Mouse (Mus musculus): Measurements from ENCODE around the gene Tmem43.
A peak's percentile ranks its signal among the peaks of the same experiment; 100 is the strongest.
"Not testable (repeated sequence)": the region's sequence is repeated elsewhere in the genome, so short reads cannot be mapped to it uniquely, and the experiment has no call there.

The Tmem43 gene

GRCm38 (mm10) chr6:91454546-91454945 is 19.0 kb upstream of the Tmem43 start:
- Histone ChIP-seq H3K36me3 (ENCODE audit: insufficient read depth, low read length) (no peaks in the 10 kb centered on the region), H3K4me1 (replicated peaks; ENCODE audit: low read depth, low read length) (no peaks in the 10 kb centered on the region), H3K27me3 (ENCODE audit: insufficient read depth, low read length) (peaks cover 6% of the 10 kb centered on the region; the same call in 1 of the 2 replicates), H3K4me3 (replicated peaks; ENCODE audit: low read length) (no peak overlapping the region), H3K9me3 (ENCODE audit: low read length) (peaks cover 8% of the 10 kb centered on the region; the same call in 1 of the 2 replicates)
- TF ChIP-seq NANOG (IDR thresholded peaks at IDR 0.05; ENCODE audit: borderline replicate concordance, low read length) (no peak), POU5F1 (IDR thresholded peaks at IDR 0.05; ENCODE audit: borderline replicate concordance, low read length) (no peak), CTCF (conservative IDR thresholded peaks at IDR 0.05; ENCODE audit: low read length) (no peak)

GRCm38 (mm10) chr6:91459471-91459870 is 14.0 kb upstream of the Tmem43 start:
- H3K4me3 ChIP-seq (replicated peaks; ENCODE audit: low read length): no peak overlapping the region
- peaks cover 8% of the 10 kb centered on the region; the same call in 1 of the 2 replicates for H3K9me3 ChIP-seq (ENCODE audit: low read length)
- no peaks in the 10 kb centered on the region for H3K27me3 ChIP-seq (ENCODE audit: insufficient read depth, low read length)
- H3K36me3 ChIP-seq (ENCODE audit: insufficient read depth, low read length): peaks cover 19% of the 10 kb centered on the region
- TF ChIP-seq CTCF (conservative IDR thresholded peaks at IDR 0.05; ENCODE audit: low read length) (no peak), NANOG (IDR thresholded peaks at IDR 0.05; ENCODE audit: borderline replicate concordance, low read length) (no peak), POU5F1 (IDR thresholded peaks at IDR 0.05; ENCODE audit: borderline replicate concordance, low read length) (no peak)
- peaks cover 10% of the 10 kb centered on the region for H3K4me1 ChIP-seq (replicated peaks; ENCODE audit: low read depth, low read length)

GRCm38 (mm10) chr6:91465756-91466155 is 7.7 kb upstream of the Tmem43 start:
- Histone ChIP-seq H3K4me3 (replicated peaks; ENCODE audit: low read length) (no peak overlapping the region), H3K27me3 (ENCODE audit: insufficient read depth, low read length) (no peaks in the 10 kb centered on the region), H3K4me1 (replicated peaks; ENCODE audit: low read depth, low read length) (peaks cover 72% of the 10 kb centered on the region)

GRCm38 (mm10) chr6:91467106-91467505 is 6.4 kb upstream of the Tmem43 start:
- Histone ChIP-seq H3K36me3 (ENCODE audit: insufficient read depth, low read length) (peaks cover 87% of the 10 kb centered on the region), H3K27me3 (ENCODE audit: insufficient read depth, low read length) (no peaks in the 10 kb centered on the region), H3K4me3 (replicated peaks; ENCODE audit: low read length) (0 out of 2 replicates have a peak overlapping the region, but pooled peaks have one; percentile 27), H3K9me3 (ENCODE audit: low read length) (no peaks in the 10 kb centered on the region), H3K4me1 (replicated peaks; ENCODE audit: low read depth, low read length) (peaks cover 84% of the 10 kb centered on the region)
- TF ChIP-seq CTCF (conservative IDR thresholded peaks at IDR 0.05; ENCODE audit: low read length) (no peak), POU5F1 (IDR thresholded peaks at IDR 0.05; ENCODE audit: borderline replicate concordance, low read length) (no peak), NANOG (IDR thresholded peaks at IDR 0.05; ENCODE audit: borderline replicate concordance, low read length) (no peak)

More at GRCm38 (mm10) chr6:91465756-91466155, 7.7 kb upstream of the Tmem43 start:
- no peaks in the 10 kb centered on the region for H3K9me3 ChIP-seq (ENCODE audit: low read length)
- peaks cover 82% of the 10 kb centered on the region for H3K36me3 ChIP-seq (ENCODE audit: insufficient read depth, low read length)
- TF ChIP-seq CTCF (conservative IDR thresholded peaks at IDR 0.05; ENCODE audit: low read length): no peak
- TF ChIP-seq NANOG (IDR thresholded peaks at IDR 0.05; ENCODE audit: borderline replicate concordance, low read length): no peak
- no peak for TF ChIP-seq POU5F1 (IDR thresholded peaks at IDR 0.05; ENCODE audit: borderline replicate concordance, low read length)

- TF ChIP-seq POU5F1 (IDR thresholded peaks at IDR 0.05; ENCODE audit: borderline replicate concordance, low read length): no peak
- TF ChIP-seq NANOG (IDR thresholded peaks at IDR 0.05; ENCODE audit: borderline replicate concordance, low read length): no peak
- TF ChIP-seq CTCF (conservative IDR thresholded peaks at IDR 0.05; ENCODE audit: low read length): no peak
- H3K36me3 ChIP-seq (ENCODE audit: insufficient read depth, low read length): peaks cover 71% of the 10 kb centered on the region
- H3K4me3 ChIP-seq (replicated peaks; ENCODE audit: low read length): peak overlapping the region; percentile 21; the same call in 1 of the 2 replicates
- no peaks in the 10 kb centered on the region for H3K9me3 ChIP-seq (ENCODE audit: low read length)
- no peaks in the 10 kb centered on the region for H3K27me3 ChIP-seq (ENCODE audit: insufficient read depth, low read length)
- peaks cover 85% of the 10 kb centered on the region for H3K4me1 ChIP-seq (replicated peaks; ENCODE audit: low read depth, low read length)
Observed at GRCm38 (mm10) chr6:91470712-91471111, 2.8 kb upstream of the Tmem43 start.

- H3K27me3 ChIP-seq (ENCODE audit: insufficient read depth, low read length); H3K9me3 ChIP-seq (ENCODE audit: low read length): not testable (repeated sequence)
- Histone ChIP-seq H3K4me1 (replicated peaks; ENCODE audit: low read depth, low read length) (peaks cover 85% of the 10 kb centered on the region), H3K4me3 (replicated peaks; ENCODE audit: low read length) (peak overlapping the region; percentile 97), H3K36me3 (ENCODE audit: insufficient read depth, low read length) (peaks cover 71% of the 10 kb centered on the region)
Observed at GRCm38 (mm10) chr6:91471427-91471826, 2.1 kb upstream of the Tmem43 start.

GRCm38 (mm10) chr6:91472319-91472718 is 1.2 kb upstream of the Tmem43 start:
- peak overlapping the region; percentile 97 for H3K4me3 ChIP-seq (replicated peaks; ENCODE audit: low read length)
- peaks cover 85% of the 10 kb centered on the region for H3K4me1 ChIP-seq (replicated peaks; ENCODE audit: low read depth, low read length)
- no peak for TF ChIP-seq NANOG (IDR thresholded peaks at IDR 0.05; ENCODE audit: borderline replicate concordance, low read length)
- H3K9me3 ChIP-seq (ENCODE audit: low read length): no peaks in the 10 kb centered on the region
- peaks cover 71% of the 10 kb centered on the region for H3K36me3 ChIP-seq (ENCODE audit: insufficient read depth, low read length)
- no peaks in the 10 kb centered on the region for H3K27me3 ChIP-seq (ENCODE audit: insufficient read depth, low read length)

- peak overlapping the region; percentile 97 for H3K4me3 ChIP-seq (replicated peaks; ENCODE audit: low read length)
- peaks cover 76% of the 10 kb centered on the region for H3K4me1 ChIP-seq (replicated peaks; ENCODE audit: low read depth, low read length)
- TF ChIP-seq CTCF (conservative IDR thresholded peaks at IDR 0.05; ENCODE audit: low read length) (no peak), POU5F1 (IDR thresholded peaks at IDR 0.05; ENCODE audit: borderline replicate concordance, low read length) (no peak), NANOG (IDR thresholded peaks at IDR 0.05; ENCODE audit: borderline replicate concordance, low read length) (no peak)
- H3K27me3 ChIP-seq (ENCODE audit: insufficient read depth, low read length): no peaks in the 10 kb centered on the region
- H3K9me3 ChIP-seq (ENCODE audit: low read length): no peaks in the 10 kb centered on the region
- H3K36me3 ChIP-seq (ENCODE audit: insufficient read depth, low read length): peaks cover 71% of the 10 kb centered on the region
Observed at GRCm38 (mm10) chr6:91473805-91474440, 420 bp downstream of the Tmem43 start.
